Mouse (Mus musculus) heart, adult 2 months (tissue): ENCODE measurements around the gene Lgi2.

Experiments
- CTCF ChIP-seq: fragments of 200-600 bp; IDR thresholded peaks from 2 replicates; pipeline ENCODE4 v1.8.1; 2022; ENCODE audit warnings: antibody characterized with exemption, mild to moderate bottlenecking, moderate library complexity
- EP300 ChIP-seq: fragments of 200-500 bp; IDR thresholded peaks from 2 replicates; pipeline ENCODE4 v1.6.1; 2011; ENCODE audit warnings: low read depth, low read length, control low read depth; ENCODE audit not compliant: insufficient read depth

DNA sequence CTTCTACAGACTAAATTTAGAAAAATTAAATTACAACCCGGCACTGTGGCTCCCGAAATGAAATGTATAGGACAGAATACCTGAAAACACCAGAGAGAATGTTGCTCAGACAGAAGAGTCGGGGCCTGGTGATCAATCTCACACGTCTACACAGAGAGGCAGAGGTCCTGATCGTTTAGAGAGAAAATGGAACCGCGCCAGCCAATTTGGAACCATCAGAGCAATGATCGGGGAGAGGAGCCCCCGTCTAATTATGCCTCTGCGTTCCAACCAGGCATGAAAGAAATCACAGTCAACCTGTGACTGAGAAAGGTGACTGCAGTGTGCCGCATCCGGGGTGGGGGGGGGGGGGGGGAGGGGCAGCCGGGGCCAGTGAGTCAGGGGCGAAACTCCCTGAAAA, 70.6 kb downstream of the Lgi2 start:
- no peak for TF ChIP-seq EP300
- TF ChIP-seq CTCF = no peak
